15 mouse cellular contexts compared by ENCODE assay signal in the genomic region with DNA sequence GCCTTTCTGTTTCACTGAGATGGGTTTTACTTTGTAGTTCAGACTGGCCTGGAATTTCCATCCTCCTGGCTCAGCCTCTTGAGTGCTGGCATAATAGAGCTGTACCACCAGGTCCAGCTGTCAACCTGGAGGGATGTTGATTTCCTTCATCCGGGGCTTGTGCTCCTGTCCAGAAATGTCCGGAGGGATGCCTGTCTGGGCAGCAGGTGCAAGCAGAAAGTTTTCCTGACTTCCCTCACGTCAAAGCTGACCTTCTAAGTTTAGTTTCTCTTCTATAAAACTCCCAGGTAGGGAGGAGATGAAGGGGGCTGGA. TPM values are rescaled to one million over a fixed set of nuclear protein-coding genes. Genes with fewer than 3 reads are reported as not detected.
DNase-seq lines count a peak whose midpoint lies in the region; ATAC-seq lines count a peak whose summit lies in the region.
"Had no signal": no experiment of that assay in that cellular context is flagged by ENCODE, and none has a peak within 500 bp of the region (broad histone marks: within the 10 kb centered on the region; RNA-seq: fewer than 3 reads in every experiment).

No protein-coding gene starts in this region.

- H3K9ac ChIP-seq in heart, embryonic 13.5 days, result no peak overlapping the region
- no peak overlapping the region for H3K9ac ChIP-seq in neural tube, embryonic 11.5 days (ENCODE audit: low read length)
- H3K9ac ChIP-seq in neural tube, embryonic 15.5 days (replicated peaks), result no peak overlapping the region
- H3K9ac ChIP-seq in embryonic facial prominence, embryonic 14.5 days (ENCODE audit: low read depth, low read length), result no peak overlapping the region
- no peak overlapping the region for H3K9ac ChIP-seq in stomach, embryonic 15.5 days

- no peak for ATAC-seq in heart, embryonic 13.5 days (ENCODE audit: extremely low read depth, insufficient number of reproducible peaks, low FRiP score, low TSS enrichment)
- ATAC-seq in neural tube, embryonic 11.5 days (ENCODE audit: insufficient read depth, low FRiP score, low TSS enrichment), result no peak
- ATAC-seq in neural tube, embryonic 15.5 days (ENCODE audit: low FRiP score), result no peak
- no peak for ATAC-seq in embryonic facial prominence, embryonic 14.5 days (ENCODE audit: low read depth)
- ATAC-seq in stomach, embryonic 15.5 days (ENCODE audit: insufficient read depth, low FRiP score, low read depth), result no peak

- H3K4me3 ChIP-seq in heart, embryonic 13.5 days, result no peak overlapping the region
- H3K4me3 ChIP-seq in neural tube, embryonic 11.5 days (ENCODE audit: low read depth, low read length), result no peak overlapping the region
- H3K4me3 ChIP-seq in neural tube, embryonic 15.5 days (replicated peaks), result no peak overlapping the region
- H3K4me3 ChIP-seq in embryonic facial prominence, embryonic 14.5 days (ENCODE audit: low read depth, low read length), result no peak overlapping the region
- no peak overlapping the region for H3K4me3 ChIP-seq in stomach, embryonic 15.5 days (replicated peaks)

- peak overlapping the region; percentile 92 for H3K27ac ChIP-seq in heart, embryonic 13.5 days (replicated peaks)
- no peak overlapping the region for H3K27ac ChIP-seq in neural tube, embryonic 11.5 days (ENCODE audit: low read depth, low read length)
- H3K27ac ChIP-seq in neural tube, embryonic 15.5 days (replicated peaks), result no peak overlapping the region
- H3K27ac ChIP-seq in embryonic facial prominence, embryonic 14.5 days (replicated peaks; ENCODE audit: low read depth, low read length), result peak overlapping the region; percentile 89
- H3K27ac ChIP-seq in stomach, embryonic 15.5 days, result peak overlapping the region; percentile 94; the same call in 1 of the 2 replicates

- H3K36me3 ChIP-seq in heart, embryonic 13.5 days, result no peaks in the 10 kb centered on the region; the same call in 1 of the 2 replicates
- no peaks in the 10 kb centered on the region for H3K36me3 ChIP-seq in neural tube, embryonic 11.5 days (ENCODE audit: control insufficient read depth, insufficient read depth, low read length)
- no peaks in the 10 kb centered on the region for H3K36me3 ChIP-seq in neural tube, embryonic 15.5 days
- peaks cover 1% of the 10 kb centered on the region; the same call in 1 of the 2 replicates for H3K36me3 ChIP-seq in embryonic facial prominence, embryonic 14.5 days (ENCODE audit: control insufficient read depth, insufficient read depth, low read length)
- no peaks in the 10 kb centered on the region for H3K36me3 ChIP-seq in stomach, embryonic 15.5 days

- no peaks in the 10 kb centered on the region for H3K9me3 ChIP-seq in heart, embryonic 13.5 days
- H3K9me3 ChIP-seq in neural tube, embryonic 11.5 days (ENCODE audit: control insufficient read depth, low read length), result no peaks in the 10 kb centered on the region
- no peaks in the 10 kb centered on the region for H3K9me3 ChIP-seq in neural tube, embryonic 15.5 days (replicated peaks)
- H3K9me3 ChIP-seq in embryonic facial prominence, embryonic 14.5 days (ENCODE audit: control insufficient read depth, low read length), result no peaks in the 10 kb centered on the region
- H3K9me3 ChIP-seq in stomach, embryonic 15.5 days, result no peaks in the 10 kb centered on the region

- intact Hi-C loops in heart, postnatal 36 days (cut with DNase I), result loop anchor here (5.0 kb wide), 1 partner anchor 37 kb away; no protein-coding TSS in a partner anchor

- H3K4me1 ChIP-seq in heart, embryonic 13.5 days, result peaks cover 45% of the 10 kb centered on the region
- peaks cover 13% of the 10 kb centered on the region for H3K4me1 ChIP-seq in neural tube, embryonic 11.5 days (ENCODE audit: control insufficient read depth, insufficient read depth, low read length)
- peaks cover 24% of the 10 kb centered on the region for H3K4me1 ChIP-seq in neural tube, embryonic 15.5 days
- H3K4me1 ChIP-seq in embryonic facial prominence, embryonic 14.5 days (ENCODE audit: control insufficient read depth, insufficient read depth, low read length), result peaks cover 23% of the 10 kb centered on the region
- H3K4me1 ChIP-seq in stomach, embryonic 15.5 days, result peaks cover 12% of the 10 kb centered on the region; the same call in 1 of the 2 replicates

- H3K27me3 ChIP-seq in heart, embryonic 13.5 days (replicated peaks), result no peaks in the 10 kb centered on the region
- H3K27me3 ChIP-seq in neural tube, embryonic 11.5 days (ENCODE audit: control insufficient read depth, insufficient read depth, low read length), result no peaks in the 10 kb centered on the region
- H3K27me3 ChIP-seq in neural tube, embryonic 15.5 days (replicated peaks), result peaks cover 9% of the 10 kb centered on the region
- no peaks in the 10 kb centered on the region for H3K27me3 ChIP-seq in embryonic facial prominence, embryonic 14.5 days (replicated peaks; ENCODE audit: control insufficient read depth, insufficient read depth, low read length)
- no peaks in the 10 kb centered on the region for H3K27me3 ChIP-seq in stomach, embryonic 15.5 days (replicated peaks)

- H3K4me2 ChIP-seq in heart, embryonic 13.5 days, result no peak overlapping the region
- 0 out of 2 replicates have a peak overlapping the region, but pooled peaks have one; percentile 4 for H3K4me2 ChIP-seq in neural tube, embryonic 11.5 days (ENCODE audit: low read depth)
- no peak overlapping the region for H3K4me2 ChIP-seq in neural tube, embryonic 15.5 days
- no peak overlapping the region for H3K4me2 ChIP-seq in embryonic facial prominence, embryonic 14.5 days (ENCODE audit: low read depth, low read length)
- H3K4me2 ChIP-seq in stomach, embryonic 15.5 days, result no peak overlapping the region

- DNase-seq in heart, postnatal 36 days, result no peak
- no peak for DNase-seq in neural tube, embryonic 11.5 days (ENCODE audit: low spot score)
- DNase-seq in embryonic facial prominence, embryonic 14.5 days (ENCODE audit: low spot score), result no peak
- DNase-seq in ovary, adult 18-20 months (ENCODE audit: low spot score), result no peak
- no peak for DNase-seq in urinary bladder, adult 18-20 months (ENCODE audit: low spot score in 2 of 2)
- DNase-seq: cerebellum, adult 11 months; gastrocnemius, postnatal 36 days; kidney, adult 18-20 months; layer of hippocampus, adult 9-11 months; right cerebral cortex, adult 18-20 months; thymus, adult 18-20 months had no signal

- WGBS in heart, embryonic 13.5 days, result 65% methylated on average over 3 of the region's 3 CpGs
- 58% methylated on average over 3 of the region's 3 CpGs for WGBS in neural tube, embryonic 11.5 days
- WGBS in neural tube, embryonic 15.5 days, result 36% methylated on average over 3 of the region's 3 CpGs
- WGBS in embryonic facial prominence, embryonic 14.5 days, result 64% methylated on average over 3 of the region's 3 CpGs
- WGBS in stomach, embryonic 15.5 days, result 60% methylated on average over 3 of the region's 3 CpGs

RNA-seq across cellular contexts. Expression of a gene that starts 1.4 kb away (rescaled TPM):
- polyA plus RNA-seq in heart, embryonic 13.5 days (2015; fragmentation: Nextera tagmentation; extraction: Ambion mirVana), result 30.6 and 34.2 TPM in 2 replicates
- total RNA-seq in heart, postnatal 36 days (2021), result 10 to 100 TPM; 11.0 to 11.3 TPM
- 13.0 and 13.6 TPM in 2 replicates for polyA plus RNA-seq in neural tube, embryonic 11.5 days (2014; fragmentation: Nextera tagmentation; extraction: Ambion mirVana)
- 11.1 and 14.2 TPM in 2 replicates for polyA plus RNA-seq in neural tube, embryonic 15.5 days (2015; fragmentation: Nextera tagmentation; extraction: Ambion mirVana)
- 36.9 and 37.3 TPM in 2 replicates for polyA plus RNA-seq in embryonic facial prominence, embryonic 14.5 days (2014; fragmentation: Nextera tagmentation; extraction: Ambion mirVana)
- polyA plus RNA-seq in stomach, embryonic 15.5 days (2015; fragmentation: Nextera tagmentation; extraction: Ambion mirVana), result 42.5 and 44.7 TPM in 2 replicates

RNA-seq across cellular contexts. Expression of a gene that starts 16.9 kb away (rescaled TPM):
- 7.4 and 7.7 TPM in 2 replicates for polyA plus RNA-seq in heart, embryonic 13.5 days (2015; fragmentation: Nextera tagmentation; extraction: Ambion mirVana)
- 10 to 100 TPM; 22.2 to 24.0 TPM for total RNA-seq in heart, postnatal 36 days (2021)
- polyA plus RNA-seq in neural tube, embryonic 11.5 days (2014; fragmentation: Nextera tagmentation; extraction: Ambion mirVana), result 9.2 and 10.1 TPM in 2 replicates
- 3.6 and 4.0 TPM in 2 replicates for polyA plus RNA-seq in neural tube, embryonic 15.5 days (2015; fragmentation: Nextera tagmentation; extraction: Ambion mirVana)
- polyA plus RNA-seq in embryonic facial prominence, embryonic 14.5 days (2014; fragmentation: Nextera tagmentation; extraction: Ambion mirVana), result 19.4 and 21.0 TPM in 2 replicates
- 19.3 and 21.0 TPM in 2 replicates for polyA plus RNA-seq in stomach, embryonic 15.5 days (2015; fragmentation: Nextera tagmentation; extraction: Ambion mirVana)

RNA-seq across cellular contexts. Expression of a gene that starts 33.5 kb away (rescaled TPM):
- polyA plus RNA-seq in heart, embryonic 13.5 days (2015; fragmentation: Nextera tagmentation; extraction: Ambion mirVana), result 20.2 and 22.2 TPM in 2 replicates
- 10 to 100 TPM; 25.6 to 25.8 TPM for total RNA-seq in heart, postnatal 36 days (2021)
- 21.1 and 23.7 TPM in 2 replicates for polyA plus RNA-seq in neural tube, embryonic 11.5 days (2014; fragmentation: Nextera tagmentation; extraction: Ambion mirVana)
- 58.0 and 62.6 TPM in 2 replicates for polyA plus RNA-seq in neural tube, embryonic 15.5 days (2015; fragmentation: Nextera tagmentation; extraction: Ambion mirVana)
- polyA plus RNA-seq in embryonic facial prominence, embryonic 14.5 days (2014; fragmentation: Nextera tagmentation; extraction: Ambion mirVana), result 12.2 and 15.2 TPM in 2 replicates
- polyA plus RNA-seq in stomach, embryonic 15.5 days (2015; fragmentation: Nextera tagmentation; extraction: Ambion mirVana), result 24.6 and 25.2 TPM in 2 replicates

RNA-seq across cellular contexts. Expression of a gene that starts 40.0 kb away (rescaled TPM):
- 14.5 and 16.9 TPM in 2 replicates for polyA plus RNA-seq in heart, embryonic 13.5 days (2015; fragmentation: Nextera tagmentation; extraction: Ambion mirVana)
- total RNA-seq in heart, postnatal 36 days (2021), result 10 to 100 TPM; 19.6 to 25.4 TPM
- 28.9 and 29.6 TPM in 2 replicates for polyA plus RNA-seq in neural tube, embryonic 11.5 days (2014; fragmentation: Nextera tagmentation; extraction: Ambion mirVana)
- polyA plus RNA-seq in neural tube, embryonic 15.5 days (2015; fragmentation: Nextera tagmentation; extraction: Ambion mirVana), result 31.0 and 33.5 TPM in 2 replicates
- polyA plus RNA-seq in embryonic facial prominence, embryonic 14.5 days (2014; fragmentation: Nextera tagmentation; extraction: Ambion mirVana), result 28.2 and 29.9 TPM in 2 replicates
- 22.0 and 24.0 TPM in 2 replicates for polyA plus RNA-seq in stomach, embryonic 15.5 days (2015; fragmentation: Nextera tagmentation; extraction: Ambion mirVana)

RNA-seq across cellular contexts. Expression of a gene that starts 44.1 kb away (rescaled TPM):
- 15.2 and 15.3 TPM in 2 replicates for polyA plus RNA-seq in heart, embryonic 13.5 days (2015; fragmentation: Nextera tagmentation; extraction: Ambion mirVana)
- total RNA-seq in heart, postnatal 36 days (2021), result 1 to 10 TPM; 2.5 to 2.9 TPM
- 72.0 and 78.9 TPM in 2 replicates for polyA plus RNA-seq in neural tube, embryonic 11.5 days (2014; fragmentation: Nextera tagmentation; extraction: Ambion mirVana)
- 99.6 and 116 TPM in 2 replicates for polyA plus RNA-seq in neural tube, embryonic 15.5 days (2015; fragmentation: Nextera tagmentation; extraction: Ambion mirVana)
- 20.1 and 21.5 TPM in 2 replicates for polyA plus RNA-seq in embryonic facial prominence, embryonic 14.5 days (2014; fragmentation: Nextera tagmentation; extraction: Ambion mirVana)
- polyA plus RNA-seq in stomach, embryonic 15.5 days (2015; fragmentation: Nextera tagmentation; extraction: Ambion mirVana), result 14.5 and 18.1 TPM in 2 replicates
- total RNA-seq: monocyte, adult 5-6 weeks had no signal

Comparison
In these comparisons a context has a peak if more than half of its experiments do, and no peak if none do; other contexts are left out.
1. H3K27ac ChIP-seq: peak in heart, embryonic 13.5 days (single experiment), embryonic facial prominence, embryonic 14.5 days (single experiment) and stomach, embryonic 15.5 days (single experiment); none in neural tube, embryonic 11.5 days (single experiment) and neural tube, embryonic 15.5 days (single experiment).